Mouse (Mus musculus) bone marrow macrophage, adult 2 months (primary cell): ENCODE results near the gene Faf1.

Experiments used
- CTCF ChIP-seq: IDR thresholded peaks from 2 replicates; pipeline ENCODE4 v1.5.1; 2012; ENCODE audit warnings: low read depth, mild to moderate bottlenecking, low read length, moderate library complexity
- POLR2A ChIP-seq: IDR thresholded peaks from 2 replicates; pipeline ENCODE4 v1.6.1; 2012; ENCODE audit warnings: mild to moderate bottlenecking, low read depth, low read length, borderline replicate concordance

DNA sequence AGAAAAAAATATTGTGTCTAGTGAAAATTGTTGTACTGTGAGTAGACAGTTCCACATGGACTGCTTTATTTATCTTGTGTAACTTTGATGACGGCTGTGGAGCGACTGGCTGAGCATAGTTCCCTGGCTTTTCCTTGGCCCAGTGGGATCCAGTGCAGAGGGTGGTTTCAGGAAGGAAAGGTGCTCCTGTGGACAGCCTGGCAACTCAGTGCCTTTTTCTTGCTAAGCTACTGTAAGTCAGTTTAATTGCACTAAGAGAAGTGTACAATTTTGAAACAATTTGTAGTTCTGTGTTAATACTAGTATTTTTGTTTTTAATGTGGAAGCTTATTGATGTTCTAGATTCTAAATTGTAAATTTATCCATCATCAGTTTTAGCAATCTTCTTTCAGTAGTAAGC is 83.5 kb downstream of the Faf1 start:
- TF ChIP-seq CTCF, result no peak
- TF ChIP-seq POLR2A, result no peak
